Mouse (Mus musculus) 416B (cell line): ENCODE results near the gene Kalrn.
"Not testable (repeated sequence)": the region's sequence is repeated elsewhere in the genome, so short reads cannot be mapped to it uniquely, and the experiment has no call there.

Experiments used
- DNase-seq: peaks from one replicate; pipeline ENCODE4 v3.0.0; 2011; ENCODE audit warnings: low read depth

Kalrn gene

DNA sequence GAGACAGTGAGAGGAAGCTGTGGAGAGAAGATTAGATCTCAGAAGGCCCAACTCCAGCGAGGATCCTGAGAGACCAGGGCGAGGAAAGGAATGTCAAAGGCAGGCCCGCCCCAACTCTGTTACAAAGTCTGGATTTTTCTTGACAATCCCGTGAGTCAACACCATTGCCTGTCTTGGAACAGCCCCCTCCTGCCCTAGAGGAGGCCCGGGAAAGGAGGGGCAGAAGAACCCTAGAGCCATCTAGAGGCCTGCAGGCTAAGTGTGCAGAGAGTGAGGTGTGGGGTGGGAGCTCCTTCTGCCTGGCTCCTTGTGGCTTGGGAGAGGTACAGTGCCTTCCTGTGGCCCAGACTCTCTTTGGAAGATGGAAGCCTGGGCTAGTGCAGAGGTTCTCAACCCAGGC is 460.8 kb downstream of the Kalrn start:
- peak; percentile 17 for DNase-seq

DNA sequence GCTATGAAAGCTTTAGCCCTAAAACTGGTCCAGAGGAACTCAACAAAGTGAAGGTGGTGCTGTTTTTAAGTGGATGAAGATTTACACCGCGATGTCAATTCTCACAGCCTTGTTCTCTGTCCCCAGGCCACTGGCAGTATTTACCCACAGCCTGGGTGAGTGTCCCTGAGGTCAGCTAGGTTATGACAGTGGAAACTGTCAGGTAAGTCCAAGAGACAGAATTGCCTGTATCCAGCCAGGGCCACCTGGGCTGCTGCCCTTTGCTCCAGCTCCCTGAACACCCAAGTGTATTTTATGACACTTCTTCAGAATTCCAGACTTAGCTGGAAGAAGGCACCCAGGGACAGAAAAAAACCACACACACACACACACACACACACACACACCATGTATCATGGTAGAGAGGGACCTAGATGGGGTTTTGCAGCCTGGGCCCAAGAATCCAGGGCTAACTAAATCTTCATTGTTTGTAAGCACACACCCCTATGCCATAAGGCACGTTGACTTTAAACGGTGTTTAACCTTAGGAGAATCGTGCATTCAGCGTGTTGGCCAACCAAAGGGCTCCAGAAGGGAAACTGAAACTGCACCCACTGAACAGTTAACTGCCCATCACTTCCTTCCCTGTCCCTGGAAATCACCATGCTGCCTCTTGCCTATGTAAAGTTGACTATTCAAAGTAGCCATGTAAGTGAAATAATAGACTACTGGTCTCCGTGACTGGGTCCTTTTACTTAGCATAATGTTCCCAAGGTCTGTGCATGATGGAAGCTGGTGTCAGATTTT is 462.3 kb downstream of the Kalrn start:
- DNase-seq = peak; percentile 11

DNA sequence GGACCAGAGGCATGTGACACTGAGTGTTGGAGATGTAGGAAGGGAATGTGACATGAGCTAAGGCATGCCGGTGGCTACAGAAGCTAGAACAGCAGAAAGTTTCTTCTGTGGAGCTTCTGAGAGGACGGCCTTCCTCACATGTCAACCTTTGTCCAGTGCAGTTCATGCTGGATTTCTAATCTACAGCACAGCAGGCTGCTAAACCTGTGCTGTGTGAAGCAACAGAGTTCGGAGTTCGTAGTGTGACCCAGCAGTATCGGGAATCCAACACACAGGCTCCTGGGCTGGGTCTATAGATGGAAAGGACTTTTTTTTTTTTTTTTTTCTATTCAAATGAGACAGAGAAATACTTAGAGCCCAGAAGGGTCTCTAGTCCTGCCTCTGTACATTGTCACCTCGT is 468.9 kb downstream of the Kalrn start:
- DNase-seq = no peak

DNA sequence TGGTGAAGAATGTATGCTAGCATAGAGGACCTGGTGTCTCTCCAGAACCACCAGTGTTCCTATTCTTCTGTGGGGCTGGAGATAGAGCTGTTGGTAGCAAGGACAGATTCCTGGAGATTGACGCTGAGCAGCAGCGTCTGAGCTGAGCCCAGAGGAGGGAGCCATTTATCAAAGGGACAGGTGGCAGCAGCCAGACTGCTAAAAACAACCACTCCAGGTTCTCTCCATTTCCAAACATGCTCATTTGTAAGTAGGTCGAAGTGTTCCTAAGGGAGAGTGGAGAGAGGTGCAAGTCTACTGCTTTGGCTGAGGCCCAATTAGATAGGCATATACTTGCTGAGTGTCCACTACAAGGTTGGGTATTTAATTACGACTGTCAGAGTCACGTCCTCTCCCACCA is 470.6 kb downstream of the Kalrn start:
- no peak for DNase-seq

DNA sequence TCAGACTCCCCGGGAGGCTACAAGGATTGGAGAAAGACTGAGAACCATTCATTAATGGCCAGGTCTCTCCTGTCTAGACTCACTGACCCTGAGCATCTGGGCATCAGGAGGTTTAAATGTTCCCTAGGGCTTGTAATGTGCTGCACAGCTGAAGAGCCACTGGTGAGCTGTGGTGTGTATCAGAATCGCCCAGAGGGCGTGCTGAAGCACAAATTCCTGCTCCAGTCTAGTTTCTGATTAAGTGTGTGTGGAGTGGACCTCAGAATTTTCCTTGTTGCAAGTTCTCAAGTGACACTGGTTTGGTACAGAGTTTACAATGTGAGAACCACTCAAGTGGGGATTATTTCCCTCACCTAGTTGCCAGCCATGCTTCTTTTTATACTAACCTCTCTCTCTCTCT is 473.5 kb downstream of the Kalrn start:
- no peak for DNase-seq

DNA sequence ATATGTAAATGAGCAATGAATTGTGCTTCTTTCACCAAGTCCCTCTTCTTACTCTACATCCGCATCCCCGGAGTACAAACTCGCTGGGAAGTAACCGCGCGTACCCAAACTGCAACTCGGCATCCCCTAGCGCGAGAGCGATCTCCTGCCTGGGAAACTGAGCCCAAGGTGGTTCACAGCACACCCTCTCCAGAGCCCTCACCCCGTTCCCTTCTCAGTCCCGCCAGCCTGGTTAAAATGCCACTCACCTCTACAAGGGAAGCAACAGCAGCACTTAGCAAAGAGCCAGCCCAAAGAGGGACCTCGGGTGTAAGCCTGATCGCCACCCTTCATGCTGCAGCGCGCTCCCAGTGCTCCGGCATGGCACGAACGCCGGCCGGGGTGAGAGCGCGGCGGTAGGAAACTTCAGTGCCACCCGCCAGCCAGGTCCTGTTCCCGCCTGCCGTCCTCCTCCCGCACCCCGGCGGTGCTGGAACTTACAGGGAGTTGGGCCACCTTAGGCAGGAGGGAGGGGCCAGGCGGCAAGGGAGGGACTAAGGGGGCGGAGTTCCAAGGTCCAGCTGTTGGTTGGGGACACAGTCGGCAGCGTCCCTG is 477.7 kb downstream of the Kalrn start:
- no peak for DNase-seq

DNA sequence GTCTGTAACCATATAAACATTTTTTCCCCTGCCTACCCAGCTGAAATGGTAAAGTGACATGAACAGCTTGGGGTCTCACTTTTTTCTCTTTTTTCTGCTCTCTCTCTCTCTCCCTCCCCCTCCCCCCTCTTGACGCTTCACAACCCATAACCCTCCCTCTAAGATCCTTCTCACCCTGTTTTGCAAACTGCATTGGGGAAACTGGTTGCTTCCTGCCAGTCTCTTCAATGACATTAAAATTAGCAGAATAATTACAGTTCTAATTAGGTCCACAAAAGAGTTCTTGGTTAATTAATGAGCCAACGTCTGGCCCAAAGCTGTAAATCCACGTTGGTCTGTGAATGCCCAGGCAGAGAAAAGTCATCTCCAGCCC is 478.3 kb downstream of the Kalrn start:
- no peak for DNase-seq

DNA sequence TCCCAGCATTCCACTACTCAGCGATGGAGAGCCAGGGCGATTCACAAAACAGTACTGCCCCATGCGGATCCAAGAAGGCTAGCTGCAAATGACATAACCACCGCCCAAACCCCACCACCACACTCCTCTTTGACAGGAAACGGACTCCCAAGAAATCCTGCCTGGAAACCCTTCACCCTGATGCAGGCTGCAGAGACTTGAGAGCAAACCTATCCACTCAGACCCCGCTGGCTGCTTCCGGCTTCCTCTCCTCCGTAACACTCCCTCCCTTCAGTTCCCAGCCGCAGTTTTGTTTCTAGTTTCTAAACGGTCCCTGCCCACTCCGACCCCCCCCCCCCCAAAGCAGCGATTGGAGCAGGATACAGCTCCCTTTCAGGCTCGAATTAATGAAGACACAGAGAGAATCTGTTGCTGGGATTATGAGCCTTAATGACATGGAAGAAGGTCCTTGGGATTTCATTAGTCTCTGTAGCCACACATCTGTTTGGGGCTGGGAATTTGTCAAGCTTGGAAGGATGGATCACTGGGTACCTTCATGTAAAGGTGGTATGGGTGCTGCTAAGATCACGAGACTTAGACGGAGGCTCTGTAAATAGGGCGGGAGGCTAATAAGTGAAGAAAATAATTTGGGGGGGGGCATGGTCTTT is 478.8 kb downstream of the Kalrn start:
- DNase-seq = no peak

DNA sequence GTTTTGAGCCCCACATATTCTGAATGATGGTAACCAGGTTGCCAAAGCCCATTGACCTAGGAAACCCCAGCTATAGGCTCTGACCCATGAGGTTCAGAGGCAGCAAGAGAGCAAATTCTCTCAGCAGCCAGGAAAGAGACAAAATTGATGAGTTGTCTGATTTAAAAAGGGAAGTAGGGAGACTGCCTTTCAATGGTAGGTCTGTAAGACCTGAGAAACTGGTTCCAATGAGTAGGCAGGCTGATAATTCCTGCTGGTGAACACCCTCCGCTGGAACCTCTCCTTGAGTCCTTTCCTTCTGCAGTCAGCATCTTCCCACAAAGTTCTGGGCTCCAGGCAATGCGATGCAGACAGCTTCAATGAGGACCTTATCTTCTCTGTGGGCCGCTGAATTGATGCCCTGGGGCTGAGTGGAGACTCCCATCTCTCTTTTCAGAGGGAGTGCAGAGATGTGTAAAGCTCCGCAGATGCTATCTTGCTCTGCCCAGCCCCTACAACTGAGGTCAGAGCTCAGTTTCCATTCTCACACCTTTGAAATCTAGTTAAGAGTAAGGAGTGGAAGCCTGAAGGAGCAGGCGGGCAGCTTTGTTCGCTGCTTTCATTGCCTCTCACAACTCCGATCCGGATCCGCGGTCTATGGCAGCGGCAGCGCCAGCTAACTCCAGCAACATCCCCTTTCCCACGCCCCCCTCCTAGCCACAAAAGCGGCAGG is 479.4 kb downstream of the Kalrn start:
- DNase-seq = no peak

DNA sequence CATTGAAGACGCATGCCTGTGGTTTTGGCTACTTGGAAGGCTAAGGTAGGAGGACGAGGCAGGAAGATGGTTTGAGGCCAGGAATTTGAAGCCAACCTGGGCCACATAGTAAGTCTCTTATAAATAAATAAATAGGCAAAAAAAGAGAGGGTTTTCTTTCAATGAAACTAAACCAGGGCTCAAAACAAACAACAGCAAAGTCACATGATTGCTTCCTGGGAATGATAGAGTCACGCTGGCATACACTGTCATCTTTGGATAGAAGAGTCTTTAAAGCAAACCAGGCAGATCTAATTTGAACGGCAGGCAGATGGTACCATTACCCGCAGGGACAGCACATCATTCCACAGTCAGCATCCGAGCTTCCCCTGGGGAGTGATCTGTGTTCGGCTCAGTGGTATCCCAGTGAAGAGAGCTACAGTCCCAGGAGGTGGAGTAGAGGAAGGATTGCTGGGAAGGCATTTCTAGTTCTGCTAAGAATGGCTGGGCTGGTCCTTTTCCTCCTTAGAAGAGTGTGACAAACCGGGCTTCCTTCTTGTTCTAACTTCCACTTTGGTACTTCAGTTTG is 483.7 kb downstream of the Kalrn start:
- DNase-seq = no peak

DNA sequence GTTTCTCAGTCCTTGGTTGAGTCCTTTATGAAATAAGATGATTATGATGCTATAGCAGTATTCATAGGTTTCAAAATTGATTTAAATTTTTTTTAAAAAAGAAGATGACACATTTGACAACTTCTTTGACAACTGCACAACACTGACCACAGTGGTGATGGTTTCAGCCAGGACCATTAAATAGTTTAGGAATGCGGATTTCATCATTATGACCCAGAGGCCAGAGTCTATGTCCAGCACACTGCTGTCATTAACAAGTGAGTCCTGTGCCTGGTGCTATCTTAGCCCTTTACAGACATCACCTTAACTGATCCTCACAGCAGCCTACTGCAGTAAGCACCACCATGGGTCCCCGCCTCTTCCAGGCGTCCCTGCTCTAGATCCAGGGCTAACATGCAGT is 484.3 kb downstream of the Kalrn start:
- no peak for DNase-seq

DNA sequence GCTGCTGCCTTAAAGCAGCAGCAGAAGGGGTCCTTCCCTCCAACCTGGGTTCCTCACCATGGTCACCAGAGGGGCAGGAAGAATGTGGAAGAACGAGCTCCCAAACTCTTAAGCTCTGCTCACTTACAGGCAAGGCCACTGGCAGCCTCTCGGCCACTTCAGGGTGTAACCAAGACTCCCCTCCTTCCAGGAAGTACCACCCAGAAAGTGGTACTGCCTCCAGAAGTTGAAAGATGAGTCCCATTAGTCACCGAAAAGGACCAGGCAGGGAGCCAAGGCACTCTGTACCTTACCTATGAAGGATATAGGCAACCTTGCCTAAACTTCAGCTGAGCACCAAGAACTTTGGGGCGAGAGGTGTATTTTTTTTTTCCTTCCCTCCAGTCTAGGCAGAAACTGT is 485.0 kb downstream of the Kalrn start:
- no peak for DNase-seq

DNA sequence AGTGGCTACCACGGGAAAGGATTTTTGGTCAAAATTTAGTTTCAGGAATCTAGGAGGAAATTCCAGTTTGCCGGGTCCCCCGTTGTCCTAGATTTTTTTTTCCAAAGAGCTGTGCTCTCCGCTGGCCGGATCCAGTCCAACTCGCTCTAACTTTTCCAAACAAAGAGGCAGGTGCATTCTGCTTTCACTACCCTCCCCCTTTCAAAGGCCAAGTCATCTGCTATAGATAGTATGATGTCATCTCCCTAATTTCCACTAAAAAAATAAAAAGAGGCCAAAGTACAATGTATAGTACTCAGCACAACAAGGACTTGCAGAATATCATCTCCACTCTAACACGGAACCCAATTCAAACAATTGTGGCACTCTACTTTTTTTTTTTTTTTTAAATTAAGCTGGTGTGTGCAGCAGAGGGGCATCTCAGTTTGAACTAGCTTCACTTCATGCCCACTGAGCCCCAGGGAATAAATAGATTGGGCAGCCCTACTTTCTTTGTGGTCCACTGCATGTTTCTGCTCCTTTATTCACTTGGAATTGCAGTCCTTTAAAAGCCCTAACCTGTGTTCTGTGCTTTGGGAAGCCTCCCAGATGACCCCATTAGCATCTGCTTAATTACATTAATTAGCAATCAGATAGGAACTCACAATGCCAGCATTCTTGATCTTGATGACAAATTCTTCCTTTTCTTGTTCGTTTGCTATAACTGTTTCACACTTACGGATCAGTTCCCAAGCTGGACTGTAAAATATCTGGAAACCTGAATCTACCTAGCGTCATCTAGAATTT is 489.0 kb downstream of the Kalrn start:
- no peak for DNase-seq

DNA sequence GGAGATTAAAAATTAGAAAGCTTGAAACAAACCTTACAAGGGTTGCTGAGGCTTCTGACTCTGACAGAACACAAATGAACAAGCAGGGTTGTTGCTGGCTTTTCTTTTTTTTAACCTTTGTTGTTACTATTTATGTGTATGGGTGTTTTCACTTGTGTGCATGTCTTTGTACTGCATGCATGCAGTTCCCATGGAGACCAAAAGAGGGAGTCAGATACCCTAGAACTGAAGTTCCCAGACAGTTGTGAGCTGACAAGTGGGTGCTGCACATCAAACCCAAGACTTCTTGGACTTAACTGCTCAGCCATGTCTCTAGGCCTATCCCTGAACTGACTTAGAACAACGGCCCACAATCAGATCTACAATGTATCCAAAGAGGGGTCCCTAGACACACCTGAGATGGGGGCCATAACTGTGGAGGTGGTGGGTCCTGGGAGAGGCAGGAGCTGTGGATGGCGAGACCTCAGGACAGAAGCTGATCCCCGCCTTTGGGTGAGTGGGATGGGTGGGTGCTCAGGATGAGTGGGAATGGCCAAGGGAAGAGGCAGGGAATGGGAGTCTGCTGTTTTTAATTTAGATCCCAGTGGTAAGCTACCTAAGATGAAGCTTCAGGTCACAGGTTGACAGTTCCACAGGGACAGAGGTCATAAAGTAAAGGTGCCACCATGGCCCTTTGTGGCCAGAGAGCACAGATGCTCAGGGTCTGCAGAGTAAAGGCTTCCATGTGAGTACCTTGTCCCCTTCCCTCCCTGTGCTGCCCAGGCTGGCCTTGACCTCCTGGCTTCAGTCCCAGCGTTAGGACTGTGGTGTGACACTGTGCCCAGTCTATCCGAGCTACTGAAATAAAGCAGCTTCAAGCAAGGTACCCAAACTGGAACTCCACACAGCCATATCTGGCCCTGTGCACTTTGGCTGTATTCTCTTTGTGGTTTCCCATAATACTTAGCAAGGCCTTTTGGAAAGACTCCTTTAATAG is 490.6 kb downstream of the Kalrn start:
- peak; percentile 15 for DNase-seq

DNA sequence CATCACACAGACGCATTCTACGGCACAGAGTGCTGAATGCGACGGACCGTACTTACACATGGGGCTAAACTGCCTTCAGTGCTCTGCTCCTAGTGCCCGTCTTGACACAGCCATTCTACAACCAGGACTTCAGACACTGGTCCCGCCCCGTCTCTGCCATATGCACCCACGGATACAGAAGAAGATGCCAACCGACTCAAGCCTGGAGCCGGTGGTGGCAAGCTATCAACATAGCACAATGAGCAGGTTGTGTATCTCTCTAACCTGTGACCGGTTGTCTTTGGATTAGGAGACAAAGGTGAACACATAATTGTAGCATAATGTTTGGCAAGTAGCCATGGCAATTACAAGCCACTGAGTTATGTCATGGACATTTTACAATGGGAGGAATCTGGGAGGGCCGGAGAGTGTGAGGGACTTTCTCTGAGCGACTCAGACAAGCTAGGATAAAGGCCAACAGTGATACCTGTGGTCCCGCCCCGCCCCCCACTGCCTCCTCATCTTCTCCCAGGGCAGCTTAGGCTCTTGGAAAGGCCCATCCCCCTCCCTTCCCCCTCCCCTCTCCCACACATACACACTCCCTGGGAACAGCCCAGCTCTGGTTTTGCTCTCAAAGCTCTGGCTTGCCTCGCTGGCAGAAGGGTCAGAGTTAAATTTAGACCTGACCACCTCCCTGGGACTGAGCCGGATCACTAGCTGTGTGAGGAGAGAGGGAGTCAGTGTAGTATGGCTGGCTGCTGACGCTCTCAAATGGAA is 491.5 kb downstream of the Kalrn start:
- no peak for DNase-seq

DNA sequence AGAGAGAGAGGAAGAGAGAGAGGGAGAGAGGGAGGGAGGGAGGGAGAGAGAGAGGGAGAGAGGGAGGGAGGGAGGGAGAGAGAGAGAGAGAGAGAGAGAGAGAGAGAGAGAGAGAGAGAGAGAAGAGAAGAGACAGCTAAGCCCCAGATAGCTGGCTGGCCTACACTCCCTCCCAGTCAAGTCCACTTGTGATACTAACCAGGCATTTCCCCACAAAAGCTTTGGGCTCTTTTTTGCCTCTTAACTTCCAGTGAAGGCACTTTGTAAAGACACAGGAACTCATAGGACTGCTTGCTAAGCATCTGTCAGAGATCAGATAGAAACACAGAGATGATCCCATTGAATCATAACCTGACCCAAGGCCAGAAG is 492.0 kb downstream of the Kalrn start:
- DNase-seq = not testable (repeated sequence)

DNA sequence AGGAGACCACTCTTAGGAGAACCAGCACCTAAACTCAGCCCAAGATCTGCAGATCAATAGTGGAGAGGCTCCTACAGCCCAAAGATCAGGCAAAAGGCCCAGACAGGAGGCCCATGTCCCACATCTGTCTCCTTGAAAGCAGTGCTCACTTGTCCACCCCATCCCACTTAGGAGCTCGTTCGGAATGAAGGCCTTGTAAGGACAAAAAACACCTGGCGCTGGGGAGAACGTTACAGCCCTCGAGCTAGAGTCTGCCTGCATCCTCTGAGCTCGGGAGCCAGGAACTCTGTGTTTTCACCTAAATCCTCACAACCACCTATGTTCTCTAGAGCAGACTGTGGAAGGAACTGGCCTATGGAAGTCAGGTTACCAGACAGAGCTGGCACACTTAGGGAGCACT is 492.5 kb downstream of the Kalrn start:
- no peak for DNase-seq

DNA sequence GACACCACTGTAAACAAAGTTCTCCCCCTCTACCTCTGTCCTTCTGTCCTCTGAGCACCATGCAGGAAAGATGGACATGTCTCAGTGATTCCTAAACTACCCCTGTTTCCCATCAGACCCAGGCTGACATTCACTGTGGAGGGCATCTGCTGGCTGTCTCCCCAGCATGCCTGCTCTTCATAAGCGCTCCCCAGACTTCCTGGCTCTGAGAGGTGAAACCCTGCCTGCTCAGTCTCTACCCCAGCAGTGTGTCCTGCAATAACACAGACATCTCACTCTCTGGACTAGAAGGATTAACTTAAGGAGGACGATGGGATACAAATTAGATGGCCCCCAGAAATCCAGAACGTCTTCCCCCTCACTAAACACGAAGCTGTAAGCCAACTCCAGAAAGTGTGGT is 493.8 kb downstream of the Kalrn start:
- DNase-seq = no peak

DNA sequence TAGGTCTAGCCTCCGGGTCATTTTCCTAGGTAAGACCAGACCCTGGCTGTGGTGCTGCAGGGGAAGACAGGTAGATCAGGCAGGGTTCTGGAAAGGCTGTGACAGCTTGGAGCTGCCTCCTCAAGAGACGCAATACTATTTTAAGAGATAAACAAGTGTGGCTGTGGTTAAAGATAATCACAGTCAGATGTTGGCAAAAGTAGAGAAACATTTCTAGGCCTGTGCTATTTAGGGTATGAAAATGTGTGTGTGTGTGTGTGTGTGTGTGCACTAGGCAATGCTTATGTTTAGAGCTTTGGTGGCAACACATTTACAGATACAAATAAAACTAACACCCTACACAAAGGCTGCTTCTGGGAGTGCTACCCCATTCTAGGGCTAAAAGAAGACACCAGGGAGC is 494.6 kb downstream of the Kalrn start:
- DNase-seq = no peak

DNA sequence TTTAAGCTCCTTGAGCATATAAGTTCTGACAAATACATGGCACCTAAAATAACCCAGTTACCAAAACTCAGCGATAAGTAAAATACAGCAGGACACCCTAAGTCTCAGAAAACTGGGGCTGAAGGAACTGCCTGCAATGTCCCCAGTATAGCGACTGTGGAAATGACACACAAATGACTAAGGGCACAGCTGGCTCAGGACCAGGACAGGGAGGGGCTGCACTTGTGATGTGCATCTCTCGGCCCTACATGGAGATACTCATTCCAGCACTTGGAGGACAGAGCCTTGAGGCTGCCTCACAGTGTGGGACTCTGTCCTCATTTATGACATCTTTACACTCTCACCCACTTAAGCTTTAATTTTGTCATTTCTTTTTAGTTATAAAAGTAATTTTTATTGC is 497.2 kb downstream of the Kalrn start:
- DNase-seq = no peak
